Mouse (Mus musculus) lung, adult 2 months (tissue): ENCODE measurements around the gene Cgn. TPM values are rescaled to one million over a fixed set of nuclear protein-coding genes. Genes with fewer than 3 reads are reported as not detected.

ENCODE experiments used
- DNase-seq: peaks from one replicate; pipeline ENCODE4 v3.0.0; 2022
- H3K4me1 ChIP-seq: fragments of 200-500 bp; 2 replicates; pipeline ENCODE4 v1.6.1; 2011; ENCODE audit warnings: low read length; ENCODE audit not compliant: control insufficient read depth, insufficient read depth
- H3K4me3 ChIP-seq: fragments of 200-500 bp; replicated peaks from 2 replicates; pipeline ENCODE3; 2011; ENCODE audit warnings: low read depth, mild to moderate bottlenecking, control low read depth, low read length; ENCODE audit errors: extremely low read depth
- CTCF ChIP-seq: fragments of 200-500 bp; IDR thresholded peaks from 2 replicates; pipeline ENCODE4 v1.5.1; 2011; ENCODE audit warnings: mild to moderate bottlenecking, low read length, control low read depth; ENCODE audit not compliant: insufficient read depth
- POLR2A ChIP-seq: fragments of 200-500 bp; IDR thresholded peaks from 2 replicates; pipeline ENCODE4 v1.6.1; 2011; ENCODE audit warnings: low read depth, mild to moderate bottlenecking, control low read depth, low read length, borderline replicate concordance; ENCODE audit errors: extremely low read depth
- WGBS: fragments of 180-500 bp; shearing (Covaris S2); methylation state at CpG from one replicate; pipeline ENCODE4 v1.1.7; 2018; 5-methylcytosine and 5-hydroxymethylcytosine counted together
- polyA plus RNA-seq: library from polyadenylated mRNA; depleted of rRNA; stranded (reverse); fragments of >200 nt; gene quantifications from 2 replicates; pipeline ENCODE4 v1.2.3, GENCODE M21; 2012

The Cgn gene
- polyA plus RNA-seq, 1 experiment = 27.8 TPM

GRCm38 (mm10) chr3:94817731-94818130 is 31.4 kb upstream of the Cgn start:
- TF ChIP-seq CTCF (no peak), POLR2A (no peak)
- H3K4me3 ChIP-seq = no peak overlapping the region
- no peaks in the 10 kb centered on the region for H3K4me1 ChIP-seq
- 82% methylated on average over 2 of the region's 2 CpGs for WGBS
- DNase-seq = no peak

- no peak for TF ChIP-seq CTCF
- no peak for TF ChIP-seq POLR2A
- DNase-seq = no peak
- Histone ChIP-seq H3K4me3 (no peak overlapping the region), H3K4me1 (no peaks in the 10 kb centered on the region)
Measured at GRCm38 (mm10) chr3:94815603-94816002, 29.3 kb upstream of the Cgn start.

GRCm38 (mm10) chr3:94814663-94815062 is 28.4 kb upstream of the Cgn start:
- TF ChIP-seq CTCF (no peak), POLR2A (no peak)
- WGBS = 81% methylated on average over 4 of the region's 4 CpGs
- DNase-seq = no peak

GRCm38 (mm10) chr3:94814063-94814462 is 27.8 kb upstream of the Cgn start:
- Histone ChIP-seq H3K4me3 (no peak overlapping the region), H3K4me1 (no peaks in the 10 kb centered on the region)
- WGBS = 70% methylated on average over 4 of the region's 4 CpGs
- TF ChIP-seq CTCF = no peak
- no peak for TF ChIP-seq POLR2A
- no peak for DNase-seq

More at GRCm38 (mm10) chr3:94814663-94815062, 28.4 kb upstream of the Cgn start:
- Histone ChIP-seq H3K4me1 (no peaks in the 10 kb centered on the region), H3K4me3 (no peak overlapping the region)

GRCm38 (mm10) chr3:94813651-94814050 is 27.4 kb upstream of the Cgn start:
- no peak for TF ChIP-seq POLR2A
- TF ChIP-seq CTCF = no peak
- 82% methylated on average over 3 of the region's 3 CpGs for WGBS
- no peak for DNase-seq
- no peak overlapping the region for H3K4me3 ChIP-seq
- no peaks in the 10 kb centered on the region for H3K4me1 ChIP-seq

- Histone ChIP-seq H3K4me3 (no peak overlapping the region), H3K4me1 (no peaks in the 10 kb centered on the region)
- DNase-seq = no peak
- TF ChIP-seq POLR2A = no peak
- peak; percentile 62 for TF ChIP-seq CTCF
- 19% methylated on average over 4 of the region's 4 CpGs for WGBS
Measured at GRCm38 (mm10) chr3:94811628-94812027, 25.3 kb upstream of the Cgn start.

GRCm38 (mm10) chr3:94808296-94808695 is 22.0 kb upstream of the Cgn start:
- TF ChIP-seq POLR2A (no peak), CTCF (no peak)
- no peak overlapping the region for H3K4me3 ChIP-seq
- WGBS = 66% methylated on average over 1 of the region's 1 CpGs
- DNase-seq = no peak
- H3K4me1 ChIP-seq = no peaks in the 10 kb centered on the region

- Histone ChIP-seq H3K4me3 (no peak overlapping the region), H3K4me1 (no peaks in the 10 kb centered on the region)
- TF ChIP-seq POLR2A (no peak), CTCF (no peak)
- DNase-seq = no peak
- WGBS = 85% methylated on average over 4 of the region's 4 CpGs
Measured at GRCm38 (mm10) chr3:94804976-94805375, 18.7 kb upstream of the Cgn start.

GRCm38 (mm10) chr3:94804146-94804545 is 17.9 kb upstream of the Cgn start:
- TF ChIP-seq CTCF (no peak), POLR2A (no peak)
- Histone ChIP-seq H3K4me1 (no peaks in the 10 kb centered on the region), H3K4me3 (no peak overlapping the region)
- no peak for DNase-seq
- WGBS = 23% methylated on average over 10 of the region's 10 CpGs

- no peak for DNase-seq
- TF ChIP-seq POLR2A (no peak), CTCF (no peak)
- no peak overlapping the region for H3K4me3 ChIP-seq
- no peaks in the 10 kb centered on the region for H3K4me1 ChIP-seq
Measured at GRCm38 (mm10) chr3:94796181-94796580, 9.9 kb upstream of the Cgn start.
